Mouse (Mus musculus) kidney, adult 2 months (tissue): ENCODE measurements around the gene Prr3.

ENCODE experiments used
- CTCF ChIP-seq: fragments of 200-500 bp; conservative IDR thresholded peaks from 2 replicates; pipeline ENCODE4 v1.5.1; 2011; ENCODE audit warnings: low read depth, mild to moderate bottlenecking, control low read depth, low read length, moderate library complexity, mixed read lengths; ENCODE audit not compliant: insufficient read depth, insufficient read length
- POLR2A ChIP-seq: fragments of 200-500 bp; IDR thresholded peaks from one replicate; pipeline ENCODE4 v1.6.1; 2011; ENCODE audit warnings: low read depth, low read length, control low read depth

DNA sequence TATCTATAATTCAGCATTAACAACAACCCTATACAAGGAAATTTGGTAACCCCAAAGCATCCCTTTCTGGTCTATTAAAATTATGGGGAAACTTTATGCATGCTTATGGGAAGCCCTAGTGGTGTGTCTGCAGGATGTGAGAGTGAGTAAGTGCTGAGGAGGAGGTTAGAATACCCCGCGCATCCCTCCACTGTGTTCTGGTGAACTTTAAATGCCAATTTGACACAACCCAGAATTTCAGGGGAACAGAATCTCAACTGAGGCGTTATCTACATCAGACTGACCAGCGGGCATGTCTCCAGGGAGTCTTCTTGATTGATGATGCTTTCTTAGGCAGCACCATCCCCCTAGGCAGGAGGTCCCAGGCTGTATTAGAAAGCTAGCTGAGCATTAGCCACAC, 45.9 kb upstream of the Prr3 start:
- TF ChIP-seq CTCF (no peak), POLR2A (no peak)
